Mouse (Mus musculus): ENCODE measurements at regions not wholly inside any gene's neighbourhood (a gene's known extent, or its start where the extent isn't known, plus 50 kb on each side); places are given as distances from the start of the nearest gene placed in this dataset.

DNA sequence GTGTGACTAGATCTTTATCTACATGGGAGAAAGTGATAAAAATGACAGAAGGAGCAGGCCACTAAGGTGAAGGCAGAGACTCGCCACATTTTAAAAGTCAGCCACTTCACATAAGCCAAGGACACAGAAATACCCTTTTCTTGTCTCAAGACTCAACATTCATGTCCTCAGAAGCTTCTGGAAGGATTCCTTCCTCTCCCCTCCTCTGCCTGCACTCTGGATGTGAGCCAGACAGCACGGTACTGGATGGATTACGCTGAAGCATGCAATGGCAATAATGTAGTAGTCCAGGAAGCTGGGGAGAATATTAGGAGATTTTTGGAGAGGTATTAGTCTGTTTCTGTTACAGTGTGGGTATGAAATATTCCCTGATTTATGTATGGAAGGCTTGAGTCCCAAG, 100.5 kb upstream of the Zfp770 start:
- WGBS (ENCODE audit: insufficient replicate concordance): 62% methylated on average over 3 of the region's 3 CpGs
- Histone ChIP-seq H3K4me3 (ENCODE audit: low read depth, low read length) (no peak overlapping the region), H3K4me1 (ENCODE audit: control insufficient read depth, low read depth, low read length) (no peaks in the 10 kb centered on the region), H3K4me2 (ENCODE audit: low read depth, low read length) (no peak overlapping the region), H3K27me3 (ENCODE audit: control insufficient read depth, insufficient read depth, low read depth, low read length) (no peaks in the 10 kb centered on the region), H3K9ac (ENCODE audit: low read depth, low read length) (no peak overlapping the region), H3K27ac (ENCODE audit: low read length) (no peak overlapping the region), H3K9me3 (replicated peaks; ENCODE audit: control insufficient read depth, low read length) (no peaks in the 10 kb centered on the region), H3K36me3 (ENCODE audit: control insufficient read depth, insufficient read depth) (no peaks in the 10 kb centered on the region)
- no peak for ATAC-seq (ENCODE audit: low read depth)

DNA sequence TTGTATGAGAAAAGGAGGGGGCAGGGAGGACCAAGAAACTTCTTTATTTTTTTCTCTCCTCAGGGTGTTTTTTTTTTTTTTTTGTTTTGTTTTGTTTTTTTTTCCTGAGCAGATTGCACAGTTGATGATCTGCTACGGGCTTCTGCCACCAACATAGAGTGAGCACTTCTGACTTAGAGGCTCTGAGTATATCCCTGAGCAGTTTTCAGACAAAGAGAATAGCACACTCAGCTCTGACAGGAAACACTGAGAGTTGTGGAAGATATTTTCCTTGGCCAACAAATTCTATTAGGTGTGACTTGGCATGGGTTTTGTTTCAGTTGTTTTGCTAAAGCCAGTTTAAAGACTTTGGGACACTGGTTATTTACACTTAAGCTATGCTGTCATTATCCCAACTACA, 93.8 kb upstream of the Zfp770 start:
- Histone ChIP-seq H3K9me3 (replicated peaks; ENCODE audit: control insufficient read depth, low read length) (no peaks in the 10 kb centered on the region), H3K4me3 (ENCODE audit: low read depth, low read length) (no peak overlapping the region), H3K27me3 (ENCODE audit: control insufficient read depth, insufficient read depth, low read depth, low read length) (no peaks in the 10 kb centered on the region), H3K36me3 (ENCODE audit: control insufficient read depth, insufficient read depth) (no peaks in the 10 kb centered on the region), H3K4me2 (ENCODE audit: low read depth, low read length) (no peak overlapping the region), H3K27ac (ENCODE audit: low read length) (no peak overlapping the region), H3K4me1 (ENCODE audit: control insufficient read depth, low read depth, low read length) (no peaks in the 10 kb centered on the region), H3K9ac (ENCODE audit: low read depth, low read length) (no peak overlapping the region)
- ATAC-seq (ENCODE audit: low read depth): no peak
- WGBS (ENCODE audit: insufficient replicate concordance): 38% methylated on average over 1 of the region's 1 CpGs

DNA sequence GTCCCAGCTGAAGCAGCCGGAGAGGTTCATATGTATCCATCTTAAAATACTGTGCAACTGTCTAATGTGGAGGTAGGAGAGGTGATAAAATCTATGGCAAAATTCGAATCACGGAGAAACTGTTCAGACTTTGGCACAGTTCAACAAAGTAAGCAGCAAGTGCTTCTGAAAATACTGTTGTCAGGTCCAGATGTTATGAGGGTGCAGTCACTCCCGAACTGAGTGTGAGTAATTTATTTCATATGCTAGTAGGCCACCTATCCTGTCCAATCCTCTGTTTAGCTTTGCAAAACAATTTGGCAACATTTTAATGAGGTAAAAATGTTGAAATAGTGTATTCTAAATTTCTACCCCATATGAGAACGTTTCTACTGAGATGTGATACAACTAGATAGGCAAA, 90.1 kb upstream of the Zfp770 start:
- Histone ChIP-seq H3K4me3 (ENCODE audit: low read depth, low read length) (no peak overlapping the region), H3K27me3 (ENCODE audit: control insufficient read depth, insufficient read depth, low read depth, low read length) (no peaks in the 10 kb centered on the region), H3K9me3 (replicated peaks; ENCODE audit: control insufficient read depth, low read length) (no peaks in the 10 kb centered on the region), H3K36me3 (ENCODE audit: control insufficient read depth, insufficient read depth) (no peaks in the 10 kb centered on the region), H3K4me1 (ENCODE audit: control insufficient read depth, low read depth, low read length) (no peaks in the 10 kb centered on the region), H3K27ac (ENCODE audit: low read length) (no peak overlapping the region), H3K4me2 (ENCODE audit: low read depth, low read length) (no peak overlapping the region), H3K9ac (ENCODE audit: low read depth, low read length) (no peak overlapping the region)
- WGBS (ENCODE audit: insufficient replicate concordance): 63% methylated on average over 5 of the region's 5 CpGs
- no peak for ATAC-seq (ENCODE audit: low read depth)

DNA sequence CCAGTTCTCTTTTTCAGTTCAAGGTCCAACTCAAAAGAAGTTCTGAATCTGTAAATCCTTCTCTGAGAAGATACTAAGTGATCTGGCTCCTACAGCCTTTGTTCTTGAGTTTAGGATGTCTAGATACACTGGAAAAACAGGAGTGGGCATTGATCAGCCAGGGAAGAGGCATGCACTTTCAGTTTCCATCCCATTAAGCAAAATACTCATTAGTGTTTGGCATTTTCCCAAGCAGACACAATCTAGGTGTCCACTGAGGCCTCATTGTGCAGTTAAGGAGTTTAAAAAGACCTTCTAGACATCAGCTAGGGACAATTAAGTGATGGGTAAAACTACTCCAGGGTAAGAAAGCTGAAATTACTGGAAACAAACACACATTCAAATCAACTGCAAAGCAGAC, 74.3 kb upstream of the Zfp770 start:
- Histone ChIP-seq H3K4me2 (ENCODE audit: low read depth, low read length) (no peak overlapping the region), H3K27me3 (ENCODE audit: control insufficient read depth, insufficient read depth, low read depth, low read length) (no peaks in the 10 kb centered on the region), H3K4me3 (ENCODE audit: low read depth, low read length) (no peak overlapping the region), H3K4me1 (ENCODE audit: control insufficient read depth, low read depth, low read length) (no peaks in the 10 kb centered on the region), H3K9me3 (replicated peaks; ENCODE audit: control insufficient read depth, low read length) (no peaks in the 10 kb centered on the region), H3K36me3 (ENCODE audit: control insufficient read depth, insufficient read depth) (no peaks in the 10 kb centered on the region), H3K27ac (ENCODE audit: low read length) (no peak overlapping the region), H3K9ac (ENCODE audit: low read depth, low read length) (no peak overlapping the region)
- ATAC-seq (ENCODE audit: low read depth): no peak

DNA sequence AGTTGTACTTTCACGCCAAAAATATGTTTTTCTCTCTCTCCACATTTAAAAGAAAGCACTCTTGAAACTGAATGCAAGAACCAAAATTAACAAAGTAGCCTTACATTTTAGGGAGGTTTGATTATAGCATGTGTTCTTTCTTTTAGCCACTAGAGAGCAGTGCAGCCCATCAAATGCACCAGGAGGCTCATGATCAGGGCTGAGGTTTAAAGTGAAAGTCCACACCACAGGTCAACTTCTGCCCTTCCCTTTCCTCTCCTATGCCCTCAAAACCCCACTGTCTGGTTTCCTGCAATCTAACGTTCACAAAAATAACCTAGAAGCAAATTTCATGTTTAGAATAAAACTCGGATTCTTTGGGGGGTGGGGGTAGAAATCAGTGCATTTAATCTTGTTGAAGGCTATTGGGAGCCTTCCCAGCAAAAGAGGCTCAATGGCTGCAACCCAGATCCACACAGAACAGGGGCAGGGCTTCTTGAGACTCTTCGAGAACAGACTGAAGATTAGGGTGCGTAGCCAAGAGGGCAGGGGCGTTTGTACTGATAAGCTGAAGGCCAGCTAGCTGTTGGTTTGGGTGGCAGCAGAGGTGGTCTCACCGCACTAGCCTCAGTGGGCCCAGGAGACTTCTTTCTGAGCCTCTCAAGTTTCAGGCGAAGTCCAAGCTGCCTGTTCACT, 59.3 kb upstream of the Zfp770 start:
- Histone ChIP-seq H3K4me1 (ENCODE audit: control insufficient read depth, low read depth, low read length) (no peaks in the 10 kb centered on the region), H3K9ac (ENCODE audit: low read depth, low read length) (no peak overlapping the region), H3K27ac (ENCODE audit: low read length) (no peak overlapping the region), H3K9me3 (replicated peaks; ENCODE audit: control insufficient read depth, low read length) (no peaks in the 10 kb centered on the region), H3K36me3 (ENCODE audit: control insufficient read depth, insufficient read depth) (no peaks in the 10 kb centered on the region), H3K4me3 (ENCODE audit: low read depth, low read length) (no peak overlapping the region), H3K4me2 (ENCODE audit: low read depth, low read length) (peak overlapping the region; percentile 20; the same call in 1 of the 2 replicates), H3K27me3 (ENCODE audit: control insufficient read depth, insufficient read depth, low read depth, low read length) (no peaks in the 10 kb centered on the region)
- no peak for ATAC-seq (ENCODE audit: low read depth)
- 27% methylated on average over 8 of the region's 8 CpGs for WGBS (ENCODE audit: insufficient replicate concordance)

DNA sequence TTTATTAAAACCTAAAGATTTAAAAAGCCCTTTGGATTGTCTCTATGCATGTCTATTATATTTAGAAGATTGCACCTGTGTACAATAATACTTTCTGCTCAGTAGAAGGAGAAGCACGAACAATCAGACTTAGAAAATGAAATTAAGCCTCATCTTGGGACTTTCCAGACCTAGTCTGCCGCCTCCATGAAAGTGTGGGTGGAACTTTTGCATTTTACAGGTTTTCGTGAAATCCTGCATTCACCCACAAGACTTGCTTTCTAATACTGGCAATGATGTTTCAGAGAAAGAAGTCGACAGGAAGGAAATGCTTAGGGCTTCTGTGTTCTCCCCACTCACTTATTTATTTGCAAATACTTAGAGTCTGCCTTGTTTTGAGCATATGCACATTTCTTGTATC, 58.3 kb upstream of the Zfp770 start:
- no peaks in the 10 kb centered on the region for H3K36me3 ChIP-seq (ENCODE audit: control insufficient read depth, insufficient read depth)
- WGBS (ENCODE audit: insufficient replicate concordance): 48% methylated on average over 4 of the region's 4 CpGs
- H3K9me3 ChIP-seq (replicated peaks; ENCODE audit: control insufficient read depth, low read length): no peaks in the 10 kb centered on the region
- no peak overlapping the region for H3K9ac ChIP-seq (ENCODE audit: low read depth, low read length)
- no peak overlapping the region for H3K27ac ChIP-seq (ENCODE audit: low read length)
- no peak overlapping the region for H3K4me3 ChIP-seq (ENCODE audit: low read depth, low read length)
- no peaks in the 10 kb centered on the region for H3K4me1 ChIP-seq (ENCODE audit: control insufficient read depth, low read depth, low read length)
- H3K4me2 ChIP-seq (ENCODE audit: low read depth, low read length): no peak overlapping the region
- no peaks in the 10 kb centered on the region for H3K27me3 ChIP-seq (ENCODE audit: control insufficient read depth, insufficient read depth, low read depth, low read length)
- ATAC-seq (ENCODE audit: low read depth): no peak
